Mouse (Mus musculus): ENCODE measurements around the gene Pdxk. TPM values are rescaled to one million over a fixed set of nuclear protein-coding genes. Genes with fewer than 3 reads are reported as not detected.

The Pdxk gene
- polyA plus RNA-seq, 1 experiment from 2014 or later, result 13.0 TPM

- WGBS, result 92% methylated on average over 4 of the region's 4 CpGs
Observed at GRCm38 (mm10) chr10:78407132-78407531, 57.6 kb downstream of the Pdxk start.

DNA sequence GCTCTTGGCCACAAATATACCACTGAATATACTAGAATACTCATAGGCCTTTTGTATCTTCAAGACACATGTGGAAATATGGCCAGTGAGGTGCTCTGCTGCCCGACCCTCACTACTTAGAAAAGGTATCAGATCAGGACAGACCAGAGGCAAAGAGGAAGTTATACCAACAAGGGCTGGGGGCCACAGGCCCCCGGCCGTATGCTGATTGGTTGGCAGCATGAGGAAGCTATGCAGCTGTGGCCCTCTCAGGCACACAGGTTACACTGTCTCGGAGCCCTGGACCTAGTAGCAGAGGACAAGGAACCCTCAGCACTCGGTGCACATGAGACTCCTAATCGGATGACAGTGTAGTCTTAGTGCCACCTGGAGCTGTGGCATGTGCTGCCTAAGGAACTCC is 58.6 kb downstream of the Pdxk start:
- DNase-seq (ENCODE audit: extremely low spot score, low spot score), result no peak
- Histone ChIP-seq H3K9me3 (no peaks in the 10 kb centered on the region), H3K36me3 (replicated peaks) (peaks cover 98% of the 10 kb centered on the region), H3K27ac (no peak overlapping the region), H3K4me1 (peaks cover 4% of the 10 kb centered on the region), H3K4me3 (no peak overlapping the region), H3K27me3 (ENCODE audit: poor library complexity, severe bottlenecking) (no peaks in the 10 kb centered on the region)
- WGBS, result 98% methylated on average over 6 of the region's 6 CpGs

More at GRCm38 (mm10) chr10:78407132-78407531, 57.6 kb downstream of the Pdxk start:
- Histone ChIP-seq H3K4me1 (peaks cover 14% of the 10 kb centered on the region), H3K27me3 (ENCODE audit: poor library complexity, severe bottlenecking) (no peaks in the 10 kb centered on the region), H3K36me3 (replicated peaks) (peaks cover 89% of the 10 kb centered on the region), H3K9me3 (no peaks in the 10 kb centered on the region), H3K4me3 (no peak overlapping the region), H3K27ac (no peak overlapping the region)
- DNase-seq (ENCODE audit: extremely low spot score, low spot score), result no peak

DNA sequence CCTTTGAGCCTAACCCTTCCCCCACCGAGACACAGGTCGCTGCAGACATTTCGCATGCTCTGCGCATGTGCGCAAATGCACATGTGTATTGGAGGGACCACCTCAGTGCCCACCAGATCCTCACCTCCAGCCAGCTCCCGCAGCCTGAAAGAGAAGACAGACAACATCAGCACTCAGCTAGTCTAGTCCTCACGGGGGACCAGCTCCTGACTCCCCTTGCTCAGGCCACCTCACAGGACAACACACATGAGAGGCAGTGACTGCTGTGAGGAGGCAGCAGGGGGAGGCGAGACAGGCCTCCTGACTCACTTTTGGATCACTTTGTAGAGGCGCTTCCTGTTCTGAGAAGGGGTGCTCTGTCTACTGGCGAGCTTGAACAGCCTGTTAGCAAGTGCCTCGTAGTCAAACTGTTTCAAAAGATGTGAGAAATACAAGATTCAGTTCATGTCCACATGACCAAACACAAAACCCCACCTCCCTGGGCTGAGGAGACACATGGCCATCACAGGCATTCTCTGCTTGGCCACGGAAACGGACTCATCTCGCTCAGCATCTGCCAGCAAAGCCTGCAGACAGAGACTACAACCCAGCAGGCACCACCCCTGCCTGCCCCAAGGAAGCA is 62.4 kb downstream of the Pdxk start:
- 91% methylated on average over 14 of the region's 14 CpGs for WGBS
- DNase-seq (ENCODE audit: extremely low spot score, low spot score), result no peak
- peaks cover 89% of the 10 kb centered on the region for H3K36me3 ChIP-seq (replicated peaks)
- peaks cover 13% of the 10 kb centered on the region for H3K4me1 ChIP-seq
- no peak overlapping the region for H3K4me3 ChIP-seq
- no peak overlapping the region for H3K27ac ChIP-seq
- H3K27me3 ChIP-seq (ENCODE audit: poor library complexity, severe bottlenecking), result peaks cover 3% of the 10 kb centered on the region; the same call in 1 of the 2 replicates
- H3K9me3 ChIP-seq, result no peaks in the 10 kb centered on the region

- no peak overlapping the region for H3K4me3 ChIP-seq
- no peak overlapping the region for H3K27ac ChIP-seq
- DNase-seq (ENCODE audit: extremely low spot score, low spot score), result no peak
- peaks cover 8% of the 10 kb centered on the region for H3K27me3 ChIP-seq (ENCODE audit: poor library complexity, severe bottlenecking)
- H3K36me3 ChIP-seq (replicated peaks), result peaks cover 77% of the 10 kb centered on the region
- H3K9me3 ChIP-seq, result no peaks in the 10 kb centered on the region
- peaks cover 19% of the 10 kb centered on the region for H3K4me1 ChIP-seq
- WGBS, result 88% methylated on average over 2 of the region's 2 CpGs
Observed at GRCm38 (mm10) chr10:78401127-78401526, 63.6 kb downstream of the Pdxk start.

- peaks cover 28% of the 10 kb centered on the region for H3K4me1 ChIP-seq
- H3K27ac ChIP-seq, result no peak overlapping the region
- 50% methylated on average over 17 of the region's 17 CpGs for WGBS
Observed at GRCm38 (mm10) chr10:78399090-78399657, 65.6 kb downstream of the Pdxk start.

DNA sequence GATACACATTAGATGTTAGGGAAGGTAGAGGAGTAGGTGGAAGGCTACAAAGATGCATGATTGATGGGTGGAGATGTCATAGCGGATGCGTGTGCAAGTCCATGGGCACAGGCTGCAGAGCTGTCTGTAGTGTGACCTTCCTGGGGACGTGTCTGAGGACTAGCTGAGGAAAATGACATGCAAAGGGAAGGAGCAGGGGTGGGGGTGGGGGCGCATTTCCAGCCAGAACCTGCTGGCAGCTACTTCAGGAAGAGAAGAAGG is 68.2 kb downstream of the Pdxk start:
- Histone ChIP-seq H3K36me3 (replicated peaks) (peaks cover 32% of the 10 kb centered on the region), H3K9me3 (no peaks in the 10 kb centered on the region), H3K4me1 (peaks cover 36% of the 10 kb centered on the region), H3K27ac (peak overlapping the region; percentile 76; the same call in 1 of the 2 replicates), H3K4me3 (0 out of 2 replicates have a peak overlapping the region, but pooled peaks have one; percentile 33), H3K27me3 (ENCODE audit: poor library complexity, severe bottlenecking) (peaks cover 24% of the 10 kb centered on the region)
- WGBS, result 68% methylated on average over 4 of the region's 4 CpGs
- no peak for DNase-seq (ENCODE audit: extremely low spot score, low spot score)

More at GRCm38 (mm10) chr10:78399090-78399657, 65.6 kb downstream of the Pdxk start:
- H3K36me3 ChIP-seq (replicated peaks), result peaks cover 58% of the 10 kb centered on the region
- no peak overlapping the region for H3K4me3 ChIP-seq
- peaks cover 8% of the 10 kb centered on the region for H3K27me3 ChIP-seq (ENCODE audit: poor library complexity, severe bottlenecking)
- DNase-seq (ENCODE audit: extremely low spot score, low spot score), result no peak
- H3K9me3 ChIP-seq, result no peaks in the 10 kb centered on the region

GRCm38 (mm10) chr10:78395819-78396624 is 68.8 kb downstream of the Pdxk start:
- Histone ChIP-seq H3K27me3 (ENCODE audit: poor library complexity, severe bottlenecking) (peaks cover 29% of the 10 kb centered on the region), H3K36me3 (replicated peaks) (peaks cover 26% of the 10 kb centered on the region), H3K4me1 (peaks cover 37% of the 10 kb centered on the region), H3K9me3 (no peaks in the 10 kb centered on the region), H3K4me3 (peak overlapping the region; percentile 33), H3K27ac (peak overlapping the region; percentile 76)
- DNase-seq (ENCODE audit: extremely low spot score, low spot score), result peak; percentile 98
- WGBS, result 3% methylated on average over 17 of the region's 17 CpGs

- Histone ChIP-seq H3K9me3 (no peaks in the 10 kb centered on the region), H3K36me3 (replicated peaks) (peaks cover 20% of the 10 kb centered on the region), H3K4me1 (peaks cover 40% of the 10 kb centered on the region), H3K27ac (peak overlapping the region; percentile 76), H3K27me3 (ENCODE audit: poor library complexity, severe bottlenecking) (peaks cover 36% of the 10 kb centered on the region), H3K4me3 (no peak overlapping the region)
- WGBS, result 85% methylated on average over 3 of the region's 3 CpGs
- DNase-seq (ENCODE audit: extremely low spot score, low spot score), result no peak
Observed at GRCm38 (mm10) chr10:78395377-78395776, 69.4 kb downstream of the Pdxk start.

DNA sequence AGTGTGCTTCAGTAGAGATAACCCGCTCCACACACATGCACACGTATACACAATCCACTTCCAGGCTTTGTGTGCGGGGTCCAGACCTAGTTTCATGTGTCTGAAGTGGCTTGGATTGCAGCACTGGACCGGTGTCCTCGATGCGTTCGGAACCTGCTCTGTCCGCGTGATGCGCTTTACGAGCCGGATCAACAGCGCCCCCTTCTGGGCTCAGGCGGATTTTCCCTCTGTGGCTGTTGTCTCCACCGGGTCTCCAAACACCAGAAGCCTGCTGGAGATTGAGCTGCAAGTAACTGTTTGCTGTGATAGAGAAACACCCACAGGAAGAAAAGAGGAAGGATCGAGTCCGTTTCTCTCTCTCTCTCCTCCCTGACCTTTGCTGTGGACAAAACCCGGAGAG is 72.7 kb downstream of the Pdxk start:
- Histone ChIP-seq H3K27me3 (ENCODE audit: poor library complexity, severe bottlenecking) (peaks cover 57% of the 10 kb centered on the region), H3K9me3 (no peaks in the 10 kb centered on the region), H3K4me1 (peaks cover 27% of the 10 kb centered on the region), H3K4me3 (0 out of 2 replicates have a peak overlapping the region, but pooled peaks have one; percentile 5), H3K27ac (no peak overlapping the region), H3K36me3 (replicated peaks) (no peaks in the 10 kb centered on the region)
- 3% methylated on average over 18 of the region's 18 CpGs for WGBS
- peak; percentile 77 for DNase-seq (ENCODE audit: extremely low spot score, low spot score)

- DNase-seq (ENCODE audit: extremely low spot score, low spot score), result no peak
- peaks cover 53% of the 10 kb centered on the region for H3K27me3 ChIP-seq (ENCODE audit: poor library complexity, severe bottlenecking)
- H3K9me3 ChIP-seq, result no peaks in the 10 kb centered on the region
Observed at GRCm38 (mm10) chr10:78390982-78391470, 73.7 kb downstream of the Pdxk start.

DNA sequence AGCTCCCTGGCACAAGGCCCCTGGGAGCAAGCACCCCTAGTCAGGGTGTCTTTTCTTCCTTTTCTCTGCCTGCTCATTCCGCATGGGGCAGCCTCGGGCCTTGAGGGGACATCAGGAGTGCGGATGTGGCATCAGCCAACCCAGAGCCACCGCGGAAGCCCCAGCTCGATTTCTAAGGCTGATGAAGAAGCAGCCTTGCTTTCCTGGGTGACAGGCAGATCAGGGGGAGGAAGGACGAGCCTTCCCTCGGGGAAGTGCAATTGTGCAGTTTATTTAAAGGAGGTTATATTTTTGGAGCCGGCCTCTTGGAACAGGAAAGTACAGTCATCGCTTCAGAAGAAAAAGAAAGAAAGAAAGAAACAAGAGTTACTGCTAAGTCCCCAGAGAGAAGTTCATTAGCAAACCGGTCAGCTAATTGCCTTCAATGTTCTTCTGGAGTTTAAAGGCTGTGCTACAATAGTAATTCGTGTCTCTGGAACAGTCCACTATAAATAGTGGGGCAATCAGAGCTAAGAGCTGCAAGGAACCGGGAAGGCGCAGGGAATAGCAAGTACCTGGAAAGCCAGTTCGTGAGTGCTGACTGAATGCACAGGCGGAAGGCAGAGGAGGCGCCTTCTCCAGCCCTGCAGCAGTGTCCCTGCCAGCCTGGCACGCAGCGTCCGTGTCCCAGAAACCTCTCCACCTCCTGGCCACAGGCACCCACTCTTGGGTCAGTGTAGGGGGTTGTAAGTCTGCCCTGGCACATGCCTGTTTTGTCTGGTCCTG is 76.4 kb downstream of the Pdxk start:
- no peaks in the 10 kb centered on the region for H3K36me3 ChIP-seq (replicated peaks)
- 66% methylated on average over 20 of the region's 20 CpGs for WGBS
- no peak overlapping the region for H3K27ac ChIP-seq
- peaks cover 53% of the 10 kb centered on the region for H3K27me3 ChIP-seq (ENCODE audit: poor library complexity, severe bottlenecking)
- H3K9me3 ChIP-seq, result no peaks in the 10 kb centered on the region
- no peak for DNase-seq (ENCODE audit: extremely low spot score, low spot score)
- no peak overlapping the region for H3K4me3 ChIP-seq
- 0 out of 2 replicates have a peak, but pooled peaks cover 11% of the 10 kb centered on the region for H3K4me1 ChIP-seq

More at GRCm38 (mm10) chr10:78390982-78391470, 73.7 kb downstream of the Pdxk start:
- H3K36me3 ChIP-seq (replicated peaks), result no peaks in the 10 kb centered on the region
- H3K4me3 ChIP-seq, result no peak overlapping the region
- 13% methylated on average over 4 of the region's 4 CpGs for WGBS
- no peak overlapping the region for H3K27ac ChIP-seq
- peaks cover 20% of the 10 kb centered on the region for H3K4me1 ChIP-seq

All from forebrain, embryonic 10.5 days (tissue).